Mouse (Mus musculus) ES-Bruce4 (cell line): ENCODE measurements at regions not wholly inside any gene's neighbourhood (a gene's known extent, or its start where the extent isn't known, plus 50 kb on each side); places are given as distances from the start of the nearest gene placed in this dataset.

Experiments
- CTCF ChIP-seq: IDR thresholded peaks from one replicate; pipeline ENCODE4 v1.8.1; 2011; ENCODE audit warnings: low read depth, low read length
- EP300 ChIP-seq: IDR thresholded peaks from 2 replicates; pipeline ENCODE4 v1.6.1; 2011; ENCODE audit warnings: low read depth, low read length; ENCODE audit not compliant: insufficient read depth
- POLR2A ChIP-seq: IDR thresholded peaks from one replicate; pipeline ENCODE4 v1.8.1; 2011; ENCODE audit warnings: low read length; ENCODE audit not compliant: insufficient read depth

DNA sequence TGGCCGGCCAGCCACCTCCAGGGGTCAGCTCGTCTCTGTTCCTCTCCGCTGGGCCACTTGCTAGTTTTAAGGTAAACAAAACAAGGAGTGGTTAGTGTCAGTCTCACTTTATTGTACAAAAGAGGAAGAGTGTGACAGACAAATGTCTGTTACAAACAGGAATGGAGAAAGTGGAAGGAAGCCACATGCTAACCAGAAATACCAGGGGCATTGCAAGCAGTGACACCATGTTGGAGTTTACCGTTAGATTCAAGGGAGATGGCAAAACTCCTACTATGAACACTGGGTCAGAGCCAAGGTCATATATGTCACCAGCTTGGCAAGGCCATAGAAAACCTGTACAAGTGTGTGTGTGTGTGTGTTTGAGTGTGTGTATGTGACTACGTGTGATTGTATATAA is 131.5 kb downstream of the 2410131K14Rik start:
- no peak for TF ChIP-seq CTCF
- TF ChIP-seq EP300, result no peak
- TF ChIP-seq POLR2A, result no peak
